Comparison of ENCODE assay signal across 26 mouse cellular contexts in genomic region chr15:99736675-99737074, GRCm38 (mm10). TPM values are rescaled to one million over a fixed set of nuclear protein-coding genes. Genes with fewer than 3 reads are reported as not detected.
DNase-seq lines count a peak whose midpoint lies in the region; ATAC-seq lines count a peak whose summit lies in the region.
"Had no signal": no experiment of that assay in that cellular context is flagged by ENCODE, and none has a peak within 500 bp of the region (broad histone marks: within the 10 kb centered on the region; RNA-seq: fewer than 3 reads in every experiment).

No protein-coding gene starts in this region.

- H3K4me2 ChIP-seq in midbrain, embryonic 11.5 days: no peak overlapping the region
- H3K4me2 ChIP-seq in midbrain, embryonic 15.5 days: no peak overlapping the region
- H3K4me2 ChIP-seq: embryonic facial prominence, embryonic 12.5 days; embryonic facial prominence, embryonic 15.5 days; heart, embryonic 11.5 days; hindbrain, embryonic 12.5 days; hindbrain, embryonic 15.5 days had no signal

- no peaks in the 10 kb centered on the region for H3K9me3 ChIP-seq in midbrain, embryonic 11.5 days (ENCODE audit: control insufficient read depth, low read length)
- no peaks in the 10 kb centered on the region for H3K9me3 ChIP-seq in midbrain, embryonic 15.5 days
- H3K9me3 ChIP-seq: embryonic facial prominence, embryonic 12.5 days; embryonic facial prominence, embryonic 15.5 days; hindbrain, embryonic 12.5 days; hindbrain, embryonic 15.5 days had no signal

- ATAC-seq in frontal cortex, adult (ENCODE audit: low TSS enrichment): peak; percentile 79; the same call in 1 of the 2 replicates
- ATAC-seq in midbrain, embryonic 11.5 days (ENCODE audit: low FRiP score): no peak
- no peak for ATAC-seq in midbrain, embryonic 15.5 days (replicated peaks)
- no peak for ATAC-seq in CD4-positive, CD25-positive, alpha-beta regulatory T cell, adult 4 months
- ATAC-seq: forebrain, embryonic 14.5 days; forebrain, postnatal 0 days; intestine, postnatal 0 days had no signal

- no peak overlapping the region for H3K4me3 ChIP-seq in midbrain, embryonic 11.5 days (ENCODE audit: low read depth, low read length)
- H3K4me3 ChIP-seq in midbrain, embryonic 15.5 days: no peak overlapping the region
- H3K4me3 ChIP-seq: embryonic facial prominence, embryonic 12.5 days; embryonic facial prominence, embryonic 15.5 days; heart, adult 2 months; hindbrain, embryonic 12.5 days; hindbrain, embryonic 15.5 days had no signal

- peaks cover 11% of the 10 kb centered on the region; the same call in 1 of the 2 replicates for H3K36me3 ChIP-seq in midbrain, embryonic 11.5 days (ENCODE audit: control insufficient read depth, insufficient read depth, low read length)
- H3K36me3 ChIP-seq in midbrain, embryonic 15.5 days (replicated peaks): peaks cover 29% of the 10 kb centered on the region

- no peak for DNase-seq in frontal cortex, postnatal 10 days (ENCODE audit: low spot score in 2 of 2)
- peak; percentile 44 for DNase-seq in midbrain, embryonic 11.5 days (ENCODE audit: low spot score, missing footprints)
- peak; percentile 77 for DNase-seq in brain, adult 2 months (ENCODE audit: low read depth, low spot score)
- DNase-seq: adrenal gland, adult 2 months; adrenal gland, postnatal 14 days; B cell, adult 2 months; cerebellum, adult 11-12 months; cerebellum, adult 9-10 months; forebrain, postnatal 0 days; gastrocnemius, postnatal 10 days; gastrocnemius, postnatal 36 days; heart, adult 2 months had no signal

- no peak overlapping the region for H3K27ac ChIP-seq in midbrain, embryonic 11.5 days (ENCODE audit: low read depth, low read length)
- no peak overlapping the region for H3K27ac ChIP-seq in midbrain, embryonic 15.5 days
- H3K27ac ChIP-seq: embryonic facial prominence, embryonic 12.5 days; embryonic facial prominence, embryonic 15.5 days; heart, adult 2 months; hindbrain, embryonic 12.5 days; hindbrain, embryonic 15.5 days had no signal

- H3K9ac ChIP-seq in midbrain, embryonic 11.5 days (ENCODE audit: low read length): no peak overlapping the region
- no peak overlapping the region for H3K9ac ChIP-seq in midbrain, embryonic 15.5 days
- H3K9ac ChIP-seq: embryonic facial prominence, embryonic 12.5 days; embryonic facial prominence, embryonic 15.5 days; forebrain, postnatal 0 days; hindbrain, embryonic 12.5 days; hindbrain, embryonic 15.5 days had no signal

- H3K4me1 ChIP-seq in midbrain, embryonic 11.5 days (ENCODE audit: control insufficient read depth, insufficient read depth, low read length): no peaks in the 10 kb centered on the region
- no peaks in the 10 kb centered on the region for H3K4me1 ChIP-seq in midbrain, embryonic 15.5 days
- H3K4me1 ChIP-seq: embryonic facial prominence, embryonic 12.5 days; embryonic facial prominence, embryonic 15.5 days; hindbrain, embryonic 12.5 days; hindbrain, embryonic 15.5 days had no signal

- no peaks in the 10 kb centered on the region for H3K27me3 ChIP-seq in midbrain, embryonic 11.5 days (ENCODE audit: control insufficient read depth, insufficient read depth, low read length)
- H3K27me3 ChIP-seq in midbrain, embryonic 15.5 days (replicated peaks): no peaks in the 10 kb centered on the region
- H3K27me3 ChIP-seq: embryonic facial prominence, embryonic 12.5 days; embryonic facial prominence, embryonic 15.5 days; hindbrain, embryonic 12.5 days; hindbrain, embryonic 15.5 days had no signal

- WGBS in midbrain, embryonic 11.5 days: 90% methylated on average over 11 of the region's 11 CpGs
- 92% methylated on average over 11 of the region's 11 CpGs for WGBS in midbrain, embryonic 15.5 days

RNA-seq across cellular contexts. Expression of gene Cox14, which starts 11.3 kb away (rescaled TPM):
- 135 and 140 TPM in 2 replicates for polyA plus RNA-seq in midbrain, embryonic 11.5 days (2014; fragmentation: Nextera tagmentation; extraction: Ambion mirVana)
- polyA plus RNA-seq in midbrain, embryonic 15.5 days (2015; fragmentation: Nextera tagmentation; extraction: Ambion mirVana): 150 and 157 TPM in 2 replicates
- 100 to 1,000 TPM; 139 to 168 TPM for polyA plus RNA-seq in CD4-positive, CD25-positive, alpha-beta regulatory T cell, adult 4 months (2017; shearing (Covaris generic))

RNA-seq across cellular contexts. Expression of gene Gpd1, which starts 19.4 kb away (rescaled TPM):
- polyA plus RNA-seq in midbrain, embryonic 11.5 days (2014; fragmentation: Nextera tagmentation; extraction: Ambion mirVana): 0.14 and 0.18 TPM in 2 replicates
- polyA plus RNA-seq in midbrain, embryonic 15.5 days (2015; fragmentation: Nextera tagmentation; extraction: Ambion mirVana): 1.5 and 1.8 TPM in 2 replicates
- under 1 TPM in 1 of 2 experiments, not detected in 1; 0.41 TPM for polyA plus RNA-seq in CD4-positive, CD25-positive, alpha-beta regulatory T cell, adult 4 months (2017; shearing (Covaris generic))

RNA-seq across cellular contexts. Expression of gene Gm17349, which starts 31.4 kb away (rescaled TPM):
- not detected in 2 replicates for polyA plus RNA-seq in midbrain, embryonic 11.5 days (2014; fragmentation: Nextera tagmentation; extraction: Ambion mirVana)
- not detected in 2 replicates for polyA plus RNA-seq in midbrain, embryonic 15.5 days (2015; fragmentation: Nextera tagmentation; extraction: Ambion mirVana)
- not detected for polyA plus RNA-seq in CD4-positive, CD25-positive, alpha-beta regulatory T cell, adult 4 months (2017; shearing (Covaris generic))
- polyA plus RNA-seq: brain, embryonic 14.5 days; embryonic facial prominence, embryonic 12.5 days; embryonic facial prominence, embryonic 15.5 days; forebrain, embryonic 11.5 days; forebrain, embryonic 14.5 days; forebrain, postnatal 0 days; heart, adult 2 months; heart, embryonic 11.5 days; heart, embryonic 14.5 days; hindbrain, embryonic 12.5 days; hindbrain, embryonic 15.5 days; intestine, embryonic 14.5 days had no signal

RNA-seq across cellular contexts. Expression of gene Smarcd1, which starts 34.7 kb away (rescaled TPM):
- polyA plus RNA-seq in midbrain, embryonic 11.5 days (2014; fragmentation: Nextera tagmentation; extraction: Ambion mirVana): 111 and 113 TPM in 2 replicates
- polyA plus RNA-seq in midbrain, embryonic 15.5 days (2015; fragmentation: Nextera tagmentation; extraction: Ambion mirVana): 114 and 119 TPM in 2 replicates
- polyA plus RNA-seq in CD4-positive, CD25-positive, alpha-beta regulatory T cell, adult 4 months (2017; shearing (Covaris generic)): 10 to 100 TPM; 10.0 to 14.8 TPM

RNA-seq across cellular contexts. Expression of gene Cers5, which starts 36.0 kb away (rescaled TPM):
- polyA plus RNA-seq in midbrain, embryonic 11.5 days (2014; fragmentation: Nextera tagmentation; extraction: Ambion mirVana): 57.8 and 59.6 TPM in 2 replicates
- polyA plus RNA-seq in midbrain, embryonic 15.5 days (2015; fragmentation: Nextera tagmentation; extraction: Ambion mirVana): 77.3 and 79.9 TPM in 2 replicates
- 10 to 100 TPM; 54.4 to 64.6 TPM for polyA plus RNA-seq in CD4-positive, CD25-positive, alpha-beta regulatory T cell, adult 4 months (2017; shearing (Covaris generic))

Comparison
In these comparisons a context has a peak if more than half of its experiments do, and no peak if none do; other contexts are left out.
1. DNase-seq: peak in midbrain, embryonic 11.5 days (single experiment) and brain, adult 2 months (single experiment); none in frontal cortex, postnatal 10 days (0 of 2).